Mouse (Mus musculus): Measurements from ENCODE around the gene Usp30.

- TF ChIP-seq CTCF (IDR thresholded peaks at IDR 0.05; ENCODE audit: control insufficient read depth, insufficient read depth, insufficient read length) (no peak), MAX (IDR thresholded peaks at IDR 0.05) (no peak), CEBPB (IDR thresholded peaks at IDR 0.05; ENCODE audit: low read depth) (no peak), USF1 (IDR thresholded peaks at IDR 0.05; ENCODE audit: low read depth) (no peak), MYOD1 (IDR thresholded peaks at IDR 0.05; ENCODE audit: control insufficient read depth, insufficient read length, low read depth) (no peak), FOSL1 (IDR thresholded peaks at IDR 0.05; ENCODE audit: insufficient read depth, low read length, poor library complexity, severe bottlenecking) (no peak)
Measured at GRCm38 (mm10) chr5:114024390-114024789, 40.9 kb upstream of the Usp30 start.

Data from C2C12 (cell line).